Mouse (Mus musculus) embryonic fibroblast, embryonic 13.5 days (primary cell): ENCODE measurements at regions not wholly inside any gene's neighbourhood (a gene's known extent, or its start where the extent isn't known, plus 50 kb on each side); places are given as distances from the start of the nearest gene placed in this dataset.

ENCODE experiments used
- H3K27ac ChIP-seq: 2 replicates; pipeline ENCODE4 v1.5.1; 2012; ENCODE audit warnings: low read length, control low read depth, inconsistent platforms; ENCODE audit not compliant: insufficient read depth
- H3K4me1 ChIP-seq: 2 replicates; pipeline ENCODE4 v1.6.1; 2011; ENCODE audit warnings: low read length; ENCODE audit not compliant: control insufficient read depth, insufficient read depth
- H3K4me3 ChIP-seq: 2 replicates; pipeline ENCODE4 v1.5.1; 2011; ENCODE audit warnings: mild to moderate bottlenecking, control low read depth, low read length; ENCODE audit not compliant: insufficient read depth
- CTCF ChIP-seq: IDR thresholded peaks from 2 replicates; pipeline ENCODE4 v1.5.1; 2011; ENCODE audit warnings: mild to moderate bottlenecking, control low read depth, low read length, moderate library complexity, borderline replicate concordance; ENCODE audit not compliant: insufficient read depth
- POLR2A ChIP-seq: IDR thresholded peaks from 2 replicates; pipeline ENCODE4 v1.6.1; 2011; ENCODE audit warnings: low read depth, mild to moderate bottlenecking, control low read depth, low read length, moderate library complexity

- no peak overlapping the region for H3K4me3 ChIP-seq
- H3K4me1 ChIP-seq = no peaks in the 10 kb centered on the region
- no peak overlapping the region for H3K27ac ChIP-seq
- TF ChIP-seq CTCF (no peak), POLR2A (no peak)
These were observed 857.7 kb upstream of the Stxbp6 start for GRCm38 (mm10) chr12:45932251-45932650.

GRCm38 (mm10) chr12:45929760-45930150 lies 855.2 kb upstream of the Stxbp6 start:
- H3K4me1 ChIP-seq = no peaks in the 10 kb centered on the region
- H3K27ac ChIP-seq = no peak overlapping the region
- TF ChIP-seq POLR2A = no peak
- no peak for TF ChIP-seq CTCF
- no peak overlapping the region for H3K4me3 ChIP-seq

GRCm38 (mm10) chr12:45929001-45929759 lies 854.7 kb upstream of the Stxbp6 start:
- H3K4me3 ChIP-seq = no peak overlapping the region
- no peak overlapping the region for H3K27ac ChIP-seq
- TF ChIP-seq CTCF (no peak), POLR2A (no peak)
- H3K4me1 ChIP-seq = no peaks in the 10 kb centered on the region
